Mouse (Mus musculus) cortical plate, adult 2 months (tissue): ENCODE measurements around the gene Cfap97d1.

Experiments
- CTCF ChIP-seq: fragments of 200-500 bp; IDR thresholded peaks from 2 replicates; pipeline ENCODE4 v1.5.1; 2011; ENCODE audit warnings: mild to moderate bottlenecking, control low read depth, low read length; ENCODE audit not compliant: insufficient read depth; ENCODE audit errors: extremely low read depth
- POLR2A ChIP-seq: fragments of 200-500 bp; IDR thresholded peaks from 2 replicates; pipeline ENCODE4 v1.6.1; 2011; ENCODE audit warnings: mild to moderate bottlenecking, low read length, control low read depth; ENCODE audit not compliant: insufficient read depth; ENCODE audit errors: extremely low read depth

DNA sequence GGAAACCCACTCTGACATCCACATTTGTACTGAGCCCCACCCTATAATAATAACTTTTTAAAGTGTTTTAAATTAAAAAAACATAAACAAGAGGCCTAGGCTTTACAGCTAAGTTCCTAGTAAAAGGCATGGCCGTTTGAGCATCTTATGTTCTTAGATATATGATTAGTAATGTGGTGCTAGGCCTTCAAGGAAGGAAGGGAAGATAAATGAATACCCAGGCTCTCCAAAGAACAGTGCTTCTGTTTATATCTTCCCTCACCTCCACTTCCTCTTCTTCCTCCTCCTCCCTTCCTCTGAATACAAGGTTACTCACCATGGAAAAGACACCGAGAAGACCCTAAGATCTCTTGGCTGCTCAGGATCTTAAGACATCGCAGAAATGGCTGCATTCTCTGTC, 7.7 kb downstream of the Cfap97d1 start:
- TF ChIP-seq POLR2A (no peak), CTCF (no peak)
